Mouse (Mus musculus) myocyte (in vitro differentiated cells): ENCODE data around the gene Pparg. TPM values are rescaled to one million over a fixed set of nuclear protein-coding genes. Genes with fewer than 3 reads are reported as not detected.
A peak's percentile ranks its signal among the peaks of the same experiment; 100 is the strongest.

Experiments
- H3K27me3 ChIP-seq: one replicate; pipeline ENCODE4 v1.6.1; 2011; ENCODE audit not compliant: control insufficient read depth, insufficient read depth, insufficient read length
- H3K36me3 ChIP-seq: one replicate; pipeline ENCODE4 v1.6.1; 2011; ENCODE audit not compliant: control insufficient read depth, insufficient read depth
- H3K4me2 ChIP-seq: one replicate; pipeline ENCODE4 v1.6.1; 2011; ENCODE audit warnings: low read depth, control low read depth
- H3K4me3 ChIP-seq: one replicate; pipeline ENCODE4 v1.5.1; 2011; ENCODE audit warnings: mild to moderate bottlenecking, control low read depth, moderate library complexity
- H3K79me2 ChIP-seq: one replicate; pipeline ENCODE4 v1.6.1; 2011; ENCODE audit not compliant: control insufficient read depth, insufficient read depth
- H3ac ChIP-seq: one replicate; pipeline ENCODE4 v1.6.1; 2011; ENCODE audit not compliant: control insufficient read depth, insufficient read length
- CEBPB ChIP-seq: IDR thresholded peaks from 2 replicates; pipeline ENCODE4 v1.6.1; 2011; ENCODE audit warnings: mild to moderate bottlenecking, moderate library complexity; ENCODE audit not compliant: poor library complexity, insufficient read depth, severe bottlenecking
- E2F4 ChIP-seq: IDR thresholded peaks from one replicate; pipeline ENCODE4 v1.6.1; 2011; ENCODE audit warnings: mild to moderate bottlenecking, control low read depth, moderate library complexity; ENCODE audit not compliant: insufficient read depth
- MAX ChIP-seq: IDR thresholded peaks from one replicate; pipeline ENCODE4 v1.6.1; 2011; ENCODE audit warnings: low read depth, mild to moderate bottlenecking, control low read depth
- MYOD1 ChIP-seq, 3 experiments: IDR thresholded peaks; one replicate each; pipeline ENCODE4 v1.6.1; 2011; ENCODE audit warnings: control low read depth in 2 of 3, low read depth in 2 of 3, mild to moderate bottlenecking in 2 of 3, moderate library complexity in 1 of 3; ENCODE audit not compliant: insufficient read length in 2 of 3, control insufficient read depth in 1 of 3
- MYOG ChIP-seq, 3 experiments: IDR thresholded peaks; one replicate each; pipeline ENCODE4 v1.6.1; 2011; ENCODE audit warnings: control low read depth in 2 of 3, low read depth in 2 of 3, mild to moderate bottlenecking in 2 of 3; ENCODE audit not compliant: insufficient read length in 2 of 3, control insufficient read depth in 1 of 3, insufficient read depth in 1 of 3
- POLR2A ChIP-seq: IDR thresholded peaks from one replicate; pipeline ENCODE4 v1.6.1; 2011; ENCODE audit warnings: low read depth, mild to moderate bottlenecking, control low read depth, moderate library complexity; ENCODE audit not compliant: insufficient read length
- POLR2AphosphoS2 ChIP-seq: IDR thresholded peaks from one replicate; pipeline ENCODE4 v1.6.1; 2011; ENCODE audit warnings: low read depth, control low read depth; ENCODE audit not compliant: insufficient read length
- REST ChIP-seq: IDR thresholded peaks from one replicate; pipeline ENCODE4 v1.6.1; 2011; ENCODE audit warnings: mild to moderate bottlenecking, control low read depth, moderate library complexity; ENCODE audit not compliant: insufficient read depth, insufficient read length
- SRF ChIP-seq: IDR thresholded peaks from one replicate; pipeline ENCODE4 v1.6.1; 2011; ENCODE audit warnings: low read depth; ENCODE audit not compliant: control insufficient read depth, insufficient read length
- TCF12 ChIP-seq: IDR thresholded peaks from one replicate; pipeline ENCODE4 v1.6.1; 2011; ENCODE audit warnings: mild to moderate bottlenecking, control low read depth; ENCODE audit not compliant: poor library complexity, insufficient read depth, severe bottlenecking
- TCF3 ChIP-seq: IDR thresholded peaks from one replicate; pipeline ENCODE4 v1.6.1; 2011; ENCODE audit warnings: low read depth, control low read depth; ENCODE audit not compliant: insufficient read length
- USF1 ChIP-seq: IDR thresholded peaks from one replicate; pipeline ENCODE4 v1.6.1; 2011; ENCODE audit warnings: low read depth, mild to moderate bottlenecking, control low read depth, moderate library complexity
- polyA plus RNA-seq: library from polyadenylated mRNA; unstranded; fragments of >200 nt; fragmentation: generic; extraction: Trizol; gene quantifications from one replicate; pipeline ENCODE4 v1.2.1, GENCODE M21; 2012; ENCODE audit warnings: missing spikeins

Gene Pparg
- polyA plus RNA-seq, 1 experiment: 2.2 TPM

DNA sequence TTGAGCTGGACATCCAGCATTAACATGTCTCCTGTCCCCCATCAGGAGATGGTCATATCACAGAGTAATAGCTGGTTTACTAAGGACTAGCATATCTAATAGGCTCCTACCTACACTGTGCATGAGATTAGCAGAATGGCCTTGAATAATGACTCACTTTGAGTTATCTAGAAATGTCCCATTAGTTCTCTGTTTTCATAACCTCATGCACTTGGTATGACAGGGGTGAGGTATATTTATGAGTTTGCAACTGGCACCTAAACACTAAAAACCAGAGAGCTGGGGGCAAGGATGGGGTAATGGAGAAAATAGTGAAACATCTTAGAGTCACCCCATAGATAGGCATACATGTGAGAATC, 119.2 kb downstream of the Pparg start:
- Histone ChIP-seq H3K79me2 (no peaks in the 10 kb centered on the region), H3ac (no peak overlapping the region), H3K36me3 (no peaks in the 10 kb centered on the region), H3K4me2 (peak overlapping the region; percentile 60), H3K4me3 (no peak overlapping the region), H3K27me3 (no peaks in the 10 kb centered on the region)
- TF ChIP-seq CEBPB (no peak), TCF12 (no peak)

DNA sequence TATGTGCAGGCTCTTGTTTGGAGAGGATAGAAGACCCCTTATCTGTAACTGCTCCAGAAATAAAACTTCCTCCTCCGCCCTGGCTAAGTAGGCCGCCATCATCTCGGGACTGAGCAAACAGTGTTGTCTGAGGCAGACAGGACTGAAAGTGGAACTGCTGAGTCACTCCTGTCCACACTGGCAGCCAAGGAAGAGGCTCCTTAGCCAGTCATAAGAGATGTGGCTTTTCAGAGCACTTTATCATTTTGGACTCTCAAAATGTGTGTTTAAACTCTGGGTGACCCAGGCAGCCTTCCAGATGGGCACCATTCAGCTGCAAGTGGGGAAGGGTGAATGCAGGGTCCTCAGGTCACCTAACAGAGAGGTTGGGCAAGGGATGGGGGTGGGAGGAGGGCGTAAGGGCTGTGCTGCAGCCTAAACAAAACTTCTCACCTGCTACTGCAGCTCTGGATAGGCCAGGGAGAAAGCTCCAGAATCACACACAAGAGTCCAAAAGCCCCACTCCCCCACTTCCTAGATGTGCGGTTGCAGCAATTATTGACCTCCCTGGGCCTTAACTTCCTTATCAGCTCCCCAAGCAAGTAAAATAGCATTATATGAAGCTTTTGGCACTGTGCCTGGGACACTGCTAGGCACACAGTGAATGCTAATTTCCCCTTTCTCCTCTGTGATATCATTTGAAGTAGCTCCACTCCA, 119.7 kb downstream of the Pparg start:
- Histone ChIP-seq H3K4me3 (no peak overlapping the region), H3ac (no peak overlapping the region), H3K27me3 (no peaks in the 10 kb centered on the region), H3K4me2 (peak overlapping the region; percentile 60), H3K79me2 (no peaks in the 10 kb centered on the region), H3K36me3 (no peaks in the 10 kb centered on the region)
- TF ChIP-seq REST (no peak), MYOD1 (IDR thresholded peaks at IDR 0.05; ENCODE audit: control insufficient read depth in 1 of 3, insufficient read length in 2 of 3, low read depth in 2 of 3) (no peak), POLR2AphosphoS2 (no peak), CEBPB (no peak), POLR2A (no peak), TCF3 (no peak), MYOG (IDR thresholded peaks at IDR 0.05; ENCODE audit: control insufficient read depth in 1 of 3, insufficient read depth in 1 of 3, insufficient read length in 2 of 3, low read depth in 2 of 3) (no peak), SRF (no peak), E2F4 (no peak), TCF12 (no peak), MAX (no peak), USF1 (no peak)

- no peak overlapping the region for H3ac ChIP-seq
- H3K79me2 ChIP-seq: no peaks in the 10 kb centered on the region
- no peak overlapping the region for H3K4me3 ChIP-seq
- H3K27me3 ChIP-seq: no peaks in the 10 kb centered on the region
- H3K36me3 ChIP-seq: no peaks in the 10 kb centered on the region
- peak overlapping the region; percentile 60 for H3K4me2 ChIP-seq
- TF ChIP-seq TCF3 (no peak), TCF12 (no peak), E2F4 (no peak), MYOD1 (IDR thresholded peaks at IDR 0.05; ENCODE audit: control insufficient read depth in 1 of 3, insufficient read length in 2 of 3, low read depth in 2 of 3) (no peak), USF1 (no peak), MYOG (IDR thresholded peaks at IDR 0.05; ENCODE audit: control insufficient read depth in 1 of 3, insufficient read depth in 1 of 3, insufficient read length in 2 of 3, low read depth in 2 of 3) (no peak), CEBPB (no peak), SRF (no peak), POLR2A (no peak), POLR2AphosphoS2 (no peak), REST (no peak), MAX (no peak)
Measured at GRCm38 (mm10) chr6:115481018-115481354, 120.2 kb downstream of the Pparg start.

DNA sequence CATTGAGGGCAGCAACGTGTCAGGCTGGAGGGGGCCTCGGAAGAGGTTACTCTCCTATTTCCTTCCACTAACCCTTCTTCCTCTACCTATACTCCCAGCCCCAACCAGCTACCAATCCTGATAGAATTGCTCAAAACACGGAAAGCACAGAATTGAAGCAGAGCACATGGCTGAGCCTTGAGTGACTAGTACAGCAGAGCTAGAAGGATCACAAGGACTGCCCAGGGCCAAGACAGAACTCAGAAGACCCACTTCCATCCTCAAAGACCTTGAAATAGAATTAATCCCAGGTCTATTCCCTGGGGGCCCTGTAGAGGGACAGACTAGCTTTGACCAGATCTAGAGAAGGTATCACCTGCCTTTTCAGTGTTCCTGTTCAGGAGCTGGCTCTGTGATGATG, 120.9 kb downstream of the Pparg start:
- Histone ChIP-seq H3K79me2 (no peaks in the 10 kb centered on the region), H3K27me3 (no peaks in the 10 kb centered on the region), H3ac (no peak overlapping the region), H3K4me3 (no peak overlapping the region), H3K36me3 (no peaks in the 10 kb centered on the region), H3K4me2 (no peak overlapping the region)
- no peak for TF ChIP-seq CEBPB
- TF ChIP-seq POLR2AphosphoS2: no peak
- TF ChIP-seq REST: no peak
- TF ChIP-seq POLR2A: no peak
- TF ChIP-seq TCF3: no peak

DNA sequence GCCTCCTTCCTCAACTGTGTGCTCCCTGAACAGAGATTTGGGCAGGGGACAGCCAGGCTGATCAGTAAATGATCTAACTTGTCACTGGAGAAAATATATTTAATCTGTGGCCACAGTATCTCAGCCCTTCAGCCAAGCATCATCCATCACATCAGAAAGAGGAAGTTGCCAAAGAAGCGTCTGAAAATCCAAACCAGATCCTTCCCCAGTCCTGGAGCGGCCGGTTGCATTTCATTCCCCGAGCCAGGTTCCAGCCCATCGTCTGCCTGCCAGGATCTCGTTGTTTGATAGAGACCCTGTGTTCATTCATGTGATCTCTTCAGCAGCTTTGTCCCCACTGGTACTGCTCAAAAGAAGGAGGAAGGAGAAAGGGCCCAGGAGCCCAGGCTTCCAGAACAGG, 124.9 kb downstream of the Pparg start:
- H3K4me3 ChIP-seq: no peak overlapping the region
- no peak overlapping the region for H3ac ChIP-seq
- H3K36me3 ChIP-seq: no peaks in the 10 kb centered on the region
- H3K79me2 ChIP-seq: no peaks in the 10 kb centered on the region
- no peak for TF ChIP-seq TCF12
- TF ChIP-seq SRF: no peak
- TF ChIP-seq REST: no peak
- TF ChIP-seq E2F4: no peak
- TF ChIP-seq MYOG (IDR thresholded peaks at IDR 0.05; ENCODE audit: control insufficient read depth in 1 of 3, insufficient read depth in 1 of 3, insufficient read length in 2 of 3, low read depth in 2 of 3): no peak
- TF ChIP-seq POLR2A: no peak
- TF ChIP-seq MYOD1 (IDR thresholded peaks at IDR 0.05; ENCODE audit: control insufficient read depth in 1 of 3, insufficient read length in 2 of 3, low read depth in 2 of 3): no peak
- no peak for TF ChIP-seq USF1
- TF ChIP-seq CEBPB: no peak
- no peak for TF ChIP-seq TCF3
- no peak for TF ChIP-seq MAX
- no peak for TF ChIP-seq POLR2AphosphoS2
- H3K4me2 ChIP-seq: no peak overlapping the region
- no peaks in the 10 kb centered on the region for H3K27me3 ChIP-seq
